ENCODE assay signal across 41 mouse cellular contexts in genomic region chr7:46911250-46911649, GRCm38 (mm10). TPM values are rescaled to one million over a fixed set of nuclear protein-coding genes. Genes with fewer than 3 reads are reported as not detected.
"Had no signal": no experiment of that assay in that cellular context is flagged by ENCODE, and none has a peak within 500 bp of the region (broad histone marks: within the 10 kb centered on the region; RNA-seq: fewer than 3 reads in every experiment).

No protein-coding gene starts in this region.

- H3K27me3 ChIP-seq: heart, embryonic 13.5 days; heart, embryonic 15.5 days; hindbrain, embryonic 13.5 days; hindbrain, embryonic 15.5 days; limb, embryonic 13.5 days; limb, embryonic 15.5 days; liver, embryonic 12.5 days had no signal

- H3K27ac ChIP-seq: gastrocnemius, adult 2 months; heart, adult 2 months; heart, embryonic 13.5 days; heart, embryonic 15.5 days; hindbrain, embryonic 13.5 days; hindbrain, embryonic 15.5 days; hindbrain, postnatal 0 days; limb, embryonic 13.5 days; limb, embryonic 15.5 days; liver, embryonic 12.5 days; liver, embryonic 14.5 days had no signal

- H3K9me3 ChIP-seq: heart, embryonic 13.5 days; heart, embryonic 15.5 days; hindbrain, embryonic 13.5 days; hindbrain, embryonic 15.5 days; limb, embryonic 13.5 days; limb, embryonic 15.5 days; liver, embryonic 12.5 days had no signal

- H3K4me1 ChIP-seq: limb, embryonic 13.5 days; limb, embryonic 15.5 days had no signal

- ATAC-seq: hindbrain, postnatal 0 days; intestine, postnatal 0 days; liver, embryonic 12.5 days had no signal

- DNase-seq: gastrocnemius, adult 2 months; gastrocnemius, postnatal 10 days; gastrocnemius, postnatal 25 days; heart, adult 11 months; heart, adult 2 months; heart, postnatal 14 days; heart, postnatal 36 days; kidney, adult 18-20 months; kidney, adult 8-10 months; kidney, postnatal 10 days; kidney, postnatal 36 days; layer of hippocampus, adult 9-11 months; layer of hippocampus, postnatal 36 days; left cerebral cortex, postnatal 4 days had no signal

- H3K4me2 ChIP-seq: heart, embryonic 11.5 days; heart, embryonic 13.5 days; heart, embryonic 15.5 days; hindbrain, embryonic 13.5 days; hindbrain, embryonic 15.5 days; limb, embryonic 13.5 days; limb, embryonic 15.5 days; liver, embryonic 12.5 days had no signal

- H3K4me3 ChIP-seq: gastrocnemius, adult 2 months; heart, adult 2 months; heart, embryonic 13.5 days; heart, embryonic 15.5 days; hindbrain, embryonic 13.5 days; hindbrain, embryonic 15.5 days; limb, embryonic 13.5 days; limb, embryonic 15.5 days; liver, embryonic 12.5 days had no signal

- H3K9ac ChIP-seq: heart, embryonic 13.5 days; heart, embryonic 15.5 days; hindbrain, embryonic 13.5 days; hindbrain, embryonic 15.5 days; limb, embryonic 13.5 days; limb, embryonic 15.5 days; liver, embryonic 12.5 days; liver, embryonic 14.5 days had no signal

RNA-seq across cellular contexts. Expression of gene Ldhc, which starts 50.2 kb away (rescaled TPM):
- total RNA-seq: gastrocnemius, adult 2 months; gastrocnemius, postnatal 10 days; gastrocnemius, postnatal 25 days; gastrocnemius, postnatal 4 days; heart, adult 2 months; heart, postnatal 14 days; heart, postnatal 36 days; hematopoietic stem cell, adult 5-6 weeks; hindbrain, postnatal 0 days; layer of hippocampus, adult 18-20 months; layer of hippocampus, adult 8-10 months; layer of hippocampus, postnatal 14 days; layer of hippocampus, postnatal 36 days; left cerebral cortex, adult 18-20 months; left cerebral cortex, adult 8-10 months; left cerebral cortex, postnatal 10 days; left cerebral cortex, postnatal 25 days; left cerebral cortex, postnatal 4 days; liver, adult 2 months had no signal
- polyA plus RNA-seq: heart, embryonic 11.5 days; heart, embryonic 13.5 days; heart, embryonic 15.5 days; heart, postnatal 0 days; hindbrain, embryonic 11.5 days; intestine, embryonic 14.5 days; intestine, postnatal 0 days; kidney, embryonic 14.5 days; kidney, embryonic 16.5 days; large intestine, adult 2 months; limb, embryonic 13.5 days; liver, adult 2 months had no signal
